In genomic region chr10:101288082-101288481, GRCm38 (mm10) we compare ENCODE assay signal across 24 mouse cellular contexts.
DNase-seq lines count a peak whose midpoint lies in the region; ATAC-seq and TF ChIP-seq lines count a peak whose summit lies in the region.
"Had no signal": no experiment of that assay in that cellular context is flagged by ENCODE, and none has a peak within 500 bp of the region (broad histone marks: within the 10 kb centered on the region; RNA-seq: fewer than 3 reads in every experiment).

No protein-coding gene starts in this region.

- WGBS in forebrain, postnatal 0 days, result 59% methylated on average over 2 of the region's 2 CpGs
- 93% methylated on average over 2 of the region's 2 CpGs for WGBS in forebrain, embryonic 13.5 days
- WGBS in kidney, adult 2 months, result 95% methylated on average over 2 of the region's 2 CpGs

- no peak for TF ChIP-seq CTCF in forebrain, postnatal 0 days (IDR thresholded peaks at IDR 0.05; ENCODE audit: low read depth)
- no peak for TF ChIP-seq CTCF in brain, embryonic 14.5 days (IDR thresholded peaks at IDR 0.05; ENCODE audit: borderline replicate concordance, extremely low read depth, insufficient read depth, insufficient read length)
- no peak for TF ChIP-seq CTCF in kidney, adult 2 months (conservative IDR thresholded peaks at IDR 0.05; ENCODE audit: insufficient read depth, insufficient read length, low read depth, low read length)

- peak; percentile 59 for DNase-seq in forebrain, postnatal 0 days
- DNase-seq in layer of hippocampus, adult 9-11 months, result peak; percentile 7
- no peak for DNase-seq in layer of hippocampus, adult 9-10 months (ENCODE audit: low spot score)
- DNase-seq in brain, adult 2 months (ENCODE audit: low read depth, low spot score), result peak; percentile 21
- DNase-seq in brain, embryonic 14.5 days (ENCODE audit: low read depth), result peak; percentile 41
- no peak for DNase-seq in kidney, adult 2 months
- DNase-seq in kidney, adult 11 months, result no peak
- DNase-seq: adrenal gland, adult 2 months; adrenal gland, postnatal 14 days; cerebellum, adult 11 months; cerebellum, adult 2 months; cerebellum, adult 9-11 months; cerebellum, postnatal 25 days; gastrocnemius, adult 2 months; gastrocnemius, postnatal 14 days; heart, adult 11 months had no signal

- no peak overlapping the region for H3K4me3 ChIP-seq in forebrain, postnatal 0 days (ENCODE audit: low read depth, low read length)
- no peak overlapping the region for H3K4me3 ChIP-seq in forebrain, embryonic 13.5 days
- no peak overlapping the region for H3K4me3 ChIP-seq in kidney, adult 2 months (ENCODE audit: insufficient read depth, low read depth, low read length)
- H3K4me3 ChIP-seq: embryonic facial prominence, embryonic 12.5 days; embryonic facial prominence, embryonic 15.5 days; gastrocnemius, adult 2 months; hindbrain, embryonic 13.5 days had no signal

- no peak for TF ChIP-seq POLR2A in brain, embryonic 14.5 days (IDR thresholded peaks at IDR 0.05; ENCODE audit: borderline replicate concordance, extremely low read depth, insufficient read depth, insufficient read length, poor library complexity, severe bottlenecking)
- TF ChIP-seq POLR2A in kidney, adult 2 months (IDR thresholded peaks at IDR 0.05; ENCODE audit: low read depth, low read length), result no peak

- H3K36me3 ChIP-seq in forebrain, postnatal 0 days (ENCODE audit: insufficient read depth), result no peaks in the 10 kb centered on the region
- no peaks in the 10 kb centered on the region for H3K36me3 ChIP-seq in forebrain, embryonic 13.5 days (ENCODE audit: poor library complexity, severe bottlenecking)
- no peaks in the 10 kb centered on the region for H3K36me3 ChIP-seq in kidney, adult 2 months (ENCODE audit: control insufficient read depth, insufficient read depth, low read length)
- H3K36me3 ChIP-seq: embryonic facial prominence, embryonic 12.5 days; embryonic facial prominence, embryonic 15.5 days; hindbrain, embryonic 13.5 days had no signal

- ATAC-seq in forebrain, postnatal 0 days, result peak; percentile 12; the same call in 1 of the 2 replicates
- no peak; the same call in 1 of the 2 replicates for ATAC-seq in forebrain, embryonic 13.5 days
- ATAC-seq: CD4-positive, CD25-positive, alpha-beta regulatory T cell, adult 4 months; hindbrain, embryonic 16.5 days; inflammation-experienced regulatory T-cells, adult 6 months had no signal

- no peaks in the 10 kb centered on the region for H3K4me1 ChIP-seq in forebrain, postnatal 0 days (ENCODE audit: insufficient read depth)
- no peaks in the 10 kb centered on the region for H3K4me1 ChIP-seq in forebrain, embryonic 13.5 days
- H3K4me1 ChIP-seq in kidney, adult 2 months (ENCODE audit: control insufficient read depth, insufficient read depth, low read length), result no peaks in the 10 kb centered on the region
- H3K4me1 ChIP-seq: embryonic facial prominence, embryonic 12.5 days; embryonic facial prominence, embryonic 15.5 days; hindbrain, embryonic 13.5 days had no signal

- no peaks in the 10 kb centered on the region for H3K27me3 ChIP-seq in forebrain, postnatal 0 days (ENCODE audit: insufficient read depth, low read length)
- H3K27me3 ChIP-seq in forebrain, embryonic 13.5 days, result no peaks in the 10 kb centered on the region
- H3K27me3 ChIP-seq in kidney, adult 2 months (replicated peaks; ENCODE audit: control insufficient read depth, insufficient read depth, low read length), result no peaks in the 10 kb centered on the region
- H3K27me3 ChIP-seq: embryonic facial prominence, embryonic 12.5 days; embryonic facial prominence, embryonic 15.5 days; hindbrain, embryonic 13.5 days had no signal

- no peak overlapping the region for H3K4me2 ChIP-seq in forebrain, postnatal 0 days (ENCODE audit: low read depth)
- no peak overlapping the region for H3K4me2 ChIP-seq in forebrain, embryonic 13.5 days
- H3K4me2 ChIP-seq: embryonic facial prominence, embryonic 12.5 days; embryonic facial prominence, embryonic 15.5 days; heart, embryonic 11.5 days; hindbrain, embryonic 13.5 days had no signal

- no peaks in the 10 kb centered on the region for H3K9me3 ChIP-seq in forebrain, postnatal 0 days (ENCODE audit: low read length)
- no peaks in the 10 kb centered on the region for H3K9me3 ChIP-seq in forebrain, embryonic 13.5 days (replicated peaks)
- H3K9me3 ChIP-seq: embryonic facial prominence, embryonic 12.5 days; embryonic facial prominence, embryonic 15.5 days; hindbrain, embryonic 13.5 days had no signal

- no peak overlapping the region for H3K9ac ChIP-seq in forebrain, postnatal 0 days
- H3K9ac ChIP-seq in forebrain, embryonic 13.5 days, result no peak overlapping the region
- H3K9ac ChIP-seq: embryonic facial prominence, embryonic 12.5 days; embryonic facial prominence, embryonic 15.5 days; hindbrain, embryonic 13.5 days had no signal

- H3K27ac ChIP-seq in forebrain, postnatal 0 days (ENCODE audit: low read depth, low read length), result no peak overlapping the region
- H3K27ac ChIP-seq in forebrain, embryonic 13.5 days, result no peak overlapping the region
- no peak overlapping the region for H3K27ac ChIP-seq in kidney, adult 2 months (ENCODE audit: insufficient read depth, low read depth, low read length)
- H3K27ac ChIP-seq: embryonic facial prominence, embryonic 12.5 days; embryonic facial prominence, embryonic 15.5 days; gastrocnemius, adult 2 months; hindbrain, embryonic 13.5 days had no signal

Comparison
In these comparisons a context has a peak if more than half of its experiments do, and no peak if none do; other contexts are left out.
1. DNase-seq: peak in forebrain, postnatal 0 days (single experiment), layer of hippocampus, adult 9-11 months (single experiment), brain, adult 2 months (single experiment) and brain, embryonic 14.5 days (single experiment); none in layer of hippocampus, adult 9-10 months (single experiment), kidney, adult 2 months (single experiment) and kidney, adult 11 months (single experiment).